Mouse (Mus musculus) mammary gland, adult 2 months (tissue): ENCODE data around the gene Gm10229. TPM values are rescaled to one million over a fixed set of nuclear protein-coding genes. Genes with fewer than 3 reads are reported as not detected.

Experiments used
- polyA plus RNA-seq: library from polyadenylated mRNA; depleted of rRNA; stranded (reverse); fragments of >200 nt; gene quantifications from 2 replicates; pipeline ENCODE4 v1.2.3, GENCODE M21; 2012; ENCODE audit warnings: low replicate concordance; rRNA removed

The Gm10229 gene
- not detected in 2 replicates for polyA plus RNA-seq

GRCm38 (mm10) chr16:89014984-89015383 lies at the start of gene Gm10229:
Gene Gm10229 (plus strand): TSS chr16:89015284.

GRCm38 (mm10) chr16:89010659-89011058 lies 4.4 kb upstream of the Gm10229 start, which contains the start of gene Krtap22-2:
Gene Krtap22-2 (minus strand): TSS chr16:89010759.

GRCm38 (mm10) chr16:89031399-89031798 lies 16.3 kb downstream of the Gm10229 start, which contains the start of gene Krtap6-1:
Gene Krtap6-1 (plus strand): TSS chr16:89031699.

GRCm38 (mm10) chr16:89041372-89041771 lies 26.3 kb downstream of the Gm10229 start, which contains the start of gene Gm10228:
Gene Gm10228 (minus strand): TSS chr16:89041472.

GRCm38 (mm10) chr16:89047783-89048182 lies 32.7 kb downstream of the Gm10229 start, which contains the start of gene Krtap6-5:
Gene Krtap6-5 (minus strand): TSS chr16:89047883.

GRCm38 (mm10) chr16:89063902-89064301 lies 48.8 kb downstream of the Gm10229 start, which contains the start of gene 1110025L11Rik:
Gene 1110025L11Rik (minus strand): TSS chr16:89064002.

Other genes with a start within 250 kb of the Gm10229 start
- gene 2310057N15Rik, start 241.1 kb upstream of the Gm10229 start, polyA plus RNA-seq: not detected in 2 replicates
- gene Gm5965, start 237.4 kb upstream of the Gm10229 start, polyA plus RNA-seq: not detected in 2 replicates
- gene Gm20741, start 203.1 kb upstream of the Gm10229 start, polyA plus RNA-seq: not detected in 2 replicates
- gene Krtap15, start 195.1 kb upstream of the Gm10229 start, polyA plus RNA-seq: not detected in 2 replicates
- not detected in 2 replicates for gene Krtap14, start 189.1 kb upstream of the Gm10229 start, polyA plus RNA-seq
- not detected in 2 replicates for gene Krtap19-1, start 145.9 kb upstream of the Gm10229 start, polyA plus RNA-seq
- not detected in 2 replicates for gene Krtap19-2, start 141.0 kb upstream of the Gm10229 start, polyA plus RNA-seq
- gene Krtap19-3, start 137.2 kb upstream of the Gm10229 start, polyA plus RNA-seq: not detected in 2 replicates
- gene Krtap19-4, start 130.2 kb upstream of the Gm10229 start, polyA plus RNA-seq: not detected in 2 replicates
- not detected in 2 replicates for gene Krtap19-5, start 118.8 kb upstream of the Gm10229 start, polyA plus RNA-seq
- gene Krtap19-9b, start 83.0 kb upstream of the Gm10229 start, polyA plus RNA-seq: not detected in 2 replicates
- not detected in 2 replicates for gene Krtap16-3, start 52.4 kb upstream of the Gm10229 start, polyA plus RNA-seq
- gene Krtap22-2, start 4.5 kb upstream of the Gm10229 start, polyA plus RNA-seq: not detected in 2 replicates
- not detected in 2 replicates for gene Krtap6-1, start 16.4 kb downstream of the Gm10229 start, polyA plus RNA-seq
- gene Gm10228, start 26.2 kb downstream of the Gm10229 start, polyA plus RNA-seq: not detected in 2 replicates
- not detected in 2 replicates for gene Krtap6-5, start 32.6 kb downstream of the Gm10229 start, polyA plus RNA-seq
- not detected in 2 replicates for gene 1110025L11Rik, start 48.7 kb downstream of the Gm10229 start, polyA plus RNA-seq
- not detected in 2 replicates for gene Krtap6-3, start 68.7 kb downstream of the Gm10229 start, polyA plus RNA-seq
- not detected in 2 replicates for gene Gm6358, start 125.6 kb downstream of the Gm10229 start, polyA plus RNA-seq
- not detected in 2 replicates for gene Gm10061, start 135.8 kb downstream of the Gm10229 start, polyA plus RNA-seq
- gene Gm9789, start 142.7 kb downstream of the Gm10229 start, polyA plus RNA-seq: not detected in 2 replicates
- gene Gm7735, start 154.2 kb downstream of the Gm10229 start, polyA plus RNA-seq: not detected in 2 replicates
- not detected in 2 replicates for gene 1110057P08Rik, start 159.5 kb downstream of the Gm10229 start, polyA plus RNA-seq
- not detected in 2 replicates for gene Krtap20-2, start 190.6 kb downstream of the Gm10229 start, polyA plus RNA-seq